Mouse (Mus musculus): ENCODE measurements around the gene Cmpk1. TPM values are rescaled to one million over a fixed set of nuclear protein-coding genes. Genes with fewer than 3 reads are reported as not detected.

Cmpk1 gene
- polyA plus RNA-seq, 1 experiment from 2014 or later = 168 TPM

GRCm38 (mm10) chr4:114912705-114913593 lies 74.1 kb downstream of the Cmpk1 start:
- peaks cover 13% of the 10 kb centered on the region; the same call in 1 of the 2 replicates for H3K4me1 ChIP-seq
- H3K27me3 ChIP-seq (replicated peaks) = peaks cover 92% of the 10 kb centered on the region
- H3K9ac ChIP-seq = no peak overlapping the region
- 0 out of 2 replicates have a peak overlapping the region, but pooled peaks have one; percentile 5 for H3K4me2 ChIP-seq (replicated peaks)
- no peaks in the 10 kb centered on the region for H3K36me3 ChIP-seq
- WGBS = 3% methylated on average over 35 of the region's 35 CpGs
- H3K9me3 ChIP-seq = no peaks in the 10 kb centered on the region
- H3K27ac ChIP-seq = no peak overlapping the region
- H3K4me3 ChIP-seq = no peak overlapping the region
- no peak for ATAC-seq (ENCODE audit: low FRiP score, low read depth)

- H3K4me3 ChIP-seq = peak overlapping the region; percentile 43
- peak overlapping the region; percentile 45; the same call in 1 of the 2 replicates for H3K9ac ChIP-seq
- peak overlapping the region; percentile 72 for H3K4me2 ChIP-seq (replicated peaks)
- no peaks in the 10 kb centered on the region for H3K9me3 ChIP-seq
- no peak for ATAC-seq (ENCODE audit: low FRiP score, low read depth)
- H3K36me3 ChIP-seq = no peaks in the 10 kb centered on the region
- peaks cover 97% of the 10 kb centered on the region for H3K27me3 ChIP-seq (replicated peaks)
- 2% methylated on average over 20 of the region's 20 CpGs for WGBS
- H3K27ac ChIP-seq = no peak overlapping the region
- peaks cover 18% of the 10 kb centered on the region for H3K4me1 ChIP-seq
These were observed 77.2 kb downstream of the Cmpk1 start for GRCm38 (mm10) chr4:114909602-114910484.

Other genes with a start within 250 kb of the Cmpk1 start
- not detected in 2 replicates for gene Gm12830, start 165.5 kb downstream of the Cmpk1 start, polyA plus RNA-seq (2016; fragmentation: Nextera tagmentation; extraction: Ambion mirVana)
- gene Foxd2, start 78.4 kb downstream of the Cmpk1 start, polyA plus RNA-seq (2016; fragmentation: Nextera tagmentation; extraction: Ambion mirVana) = 2.2 and 2.5 TPM in 2 replicates
- gene Foxe3, start 61.2 kb downstream of the Cmpk1 start, polyA plus RNA-seq (2016; fragmentation: Nextera tagmentation; extraction: Ambion mirVana) = not detected in 2 replicates
- 8.9 and 10.2 TPM in 2 replicates for gene Stil, start 12.9 kb upstream of the Cmpk1 start, polyA plus RNA-seq (2016; fragmentation: Nextera tagmentation; extraction: Ambion mirVana)
- gene Tal1, start 69.2 kb upstream of the Cmpk1 start, polyA plus RNA-seq (2016; fragmentation: Nextera tagmentation; extraction: Ambion mirVana) = 3.0 and 3.3 TPM in 2 replicates
- gene Pdzk1ip1, start 101.5 kb upstream of the Cmpk1 start, polyA plus RNA-seq (2016; fragmentation: Nextera tagmentation; extraction: Ambion mirVana) = 8.0 and 9.5 TPM in 2 replicates
- gene Cyp4x1, start 147.0 kb upstream of the Cmpk1 start, polyA plus RNA-seq (2016; fragmentation: Nextera tagmentation; extraction: Ambion mirVana) = 2.3 and 3.2 TPM in 2 replicates